Mouse (Mus musculus) erythroblast, embryonic 14.5 days (primary cell): ENCODE results near the gene Napa.

Experiments used
- GATA1 ChIP-seq: IDR thresholded peaks from 2 replicates; pipeline ENCODE4 v1.6.1; 2012; ENCODE audit warnings: low read length, inconsistent platforms, mixed read lengths
- TAL1 ChIP-seq: IDR thresholded peaks from 3 replicates; pipeline ENCODE4 v1.6.1; 2012; ENCODE audit warnings: low read length, inconsistent platforms, mixed read lengths

DNA sequence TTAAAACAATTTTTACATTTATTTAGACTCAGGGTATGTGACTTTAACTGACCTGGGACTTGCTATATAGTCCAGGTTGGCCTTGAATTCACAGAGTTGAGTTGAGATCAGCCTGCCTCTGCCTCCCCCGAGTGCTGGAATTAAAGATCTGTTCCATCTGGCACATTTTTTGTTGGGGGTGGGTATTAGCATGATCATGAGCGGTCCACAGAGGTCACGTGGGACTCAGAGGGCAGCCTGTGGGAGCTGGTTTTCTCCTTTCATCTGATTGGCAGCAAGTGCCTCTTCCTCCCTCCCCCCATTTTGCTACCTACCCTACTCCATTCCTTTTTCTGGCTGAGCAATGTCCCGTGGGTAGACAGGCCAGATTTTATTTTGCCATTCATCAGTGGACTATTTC lies 17.7 kb upstream of the Napa start:
- TF ChIP-seq GATA1, result no peak
- no peak for TF ChIP-seq TAL1
